Mouse (Mus musculus) lung, postnatal 0 days (tissue): Measurements from ENCODE around the gene Htr3b.

Source experiments
- CTCF ChIP-seq: IDR thresholded peaks from 2 replicates; pipeline ENCODE4 v1.5.1; 2016; ENCODE audit warnings: antibody characterized with exemption, mild to moderate bottlenecking
- EP300 ChIP-seq: IDR thresholded peaks from 2 replicates; pipeline ENCODE4 v1.6.1; 2016; ENCODE audit warnings: antibody characterized with exemption, mild to moderate bottlenecking, control low read depth

GRCm38 (mm10) chr9:48929436-48929835, 35.4 kb downstream of the Htr3b start:
- TF ChIP-seq CTCF (no peak), EP300 (no peak)
